Mouse (Mus musculus) liver, embryonic 15.5 days (tissue): ENCODE results near the gene Smg5. TPM values are rescaled to one million over a fixed set of nuclear protein-coding genes. Genes with fewer than 3 reads are reported as not detected.
"Not testable (repeated sequence)": the region's sequence is repeated elsewhere in the genome, so short reads cannot be mapped to it uniquely, and the experiment has no call there.

ENCODE experiments used
- ATAC-seq: fragments of 200-750 bp; cut with Nextera tagmentation; 2 replicates; pipeline ENCODE4 v1.8.0; 2017; ENCODE audit warnings: moderate number of reproducible peaks, mild to moderate bottlenecking, moderate library complexity; ENCODE audit not compliant: insufficient read depth
- H3K27ac ChIP-seq: fragments of 300-500 bp; sonication (generic); replicated peaks from 2 replicates; pipeline ENCODE4 v1.5.1; 2015; ENCODE audit warnings: mild to moderate bottlenecking, inconsistent platforms
- H3K27me3 ChIP-seq: fragments of 300-500 bp; sonication (generic); 2 replicates; pipeline ENCODE4 v1.6.1; 2015; ENCODE audit warnings: mild to moderate bottlenecking, inconsistent platforms
- H3K36me3 ChIP-seq: fragments of 300-500 bp; sonication (generic); replicated peaks from 2 replicates; pipeline ENCODE4 v1.6.1; 2015; ENCODE audit warnings: moderate library complexity, mild to moderate bottlenecking, inconsistent platforms
- H3K4me1 ChIP-seq: fragments of 300-500 bp; sonication (generic); replicated peaks from 2 replicates; pipeline ENCODE4 v1.6.1; 2015; ENCODE audit warnings: inconsistent platforms
- H3K4me2 ChIP-seq: fragments of 300-500 bp; sonication (generic); 2 replicates; pipeline ENCODE4 v1.6.1; 2015; ENCODE audit warnings: moderate library complexity, mild to moderate bottlenecking, inconsistent platforms
- H3K4me3 ChIP-seq: fragments of 300-500 bp; sonication (generic); replicated peaks from 2 replicates; pipeline ENCODE4 v1.5.1; 2015; ENCODE audit warnings: mild to moderate bottlenecking, inconsistent platforms
- H3K9ac ChIP-seq: fragments of 300-500 bp; sonication (generic); 2 replicates; pipeline ENCODE4 v1.6.1; 2015; ENCODE audit warnings: moderate library complexity, mild to moderate bottlenecking, inconsistent platforms
- H3K9me3 ChIP-seq: fragments of 300-500 bp; sonication (generic); replicated peaks from 2 replicates; pipeline ENCODE4 v1.6.1; 2016; ENCODE audit warnings: inconsistent platforms
- WGBS: fragments of 180-500 bp; shearing (Covaris S2); methylation state at CpG from one replicate; pipeline ENCODE4 v1.1.7; 2015; ENCODE audit warnings: mixed read lengths; ENCODE audit not compliant: insufficient replicate concordance; 5-methylcytosine and 5-hydroxymethylcytosine counted together
- polyA plus RNA-seq: library from polyadenylated mRNA; unstranded; fragments of >200 nt; fragmentation: Nextera tagmentation; extraction: Ambion mirVana; gene quantifications from 2 replicates; pipeline ENCODE4 v1.2.1, GENCODE M21; 2015

The Smg5 gene
- 31.8 and 38.3 TPM in 2 replicates for polyA plus RNA-seq

DNA sequence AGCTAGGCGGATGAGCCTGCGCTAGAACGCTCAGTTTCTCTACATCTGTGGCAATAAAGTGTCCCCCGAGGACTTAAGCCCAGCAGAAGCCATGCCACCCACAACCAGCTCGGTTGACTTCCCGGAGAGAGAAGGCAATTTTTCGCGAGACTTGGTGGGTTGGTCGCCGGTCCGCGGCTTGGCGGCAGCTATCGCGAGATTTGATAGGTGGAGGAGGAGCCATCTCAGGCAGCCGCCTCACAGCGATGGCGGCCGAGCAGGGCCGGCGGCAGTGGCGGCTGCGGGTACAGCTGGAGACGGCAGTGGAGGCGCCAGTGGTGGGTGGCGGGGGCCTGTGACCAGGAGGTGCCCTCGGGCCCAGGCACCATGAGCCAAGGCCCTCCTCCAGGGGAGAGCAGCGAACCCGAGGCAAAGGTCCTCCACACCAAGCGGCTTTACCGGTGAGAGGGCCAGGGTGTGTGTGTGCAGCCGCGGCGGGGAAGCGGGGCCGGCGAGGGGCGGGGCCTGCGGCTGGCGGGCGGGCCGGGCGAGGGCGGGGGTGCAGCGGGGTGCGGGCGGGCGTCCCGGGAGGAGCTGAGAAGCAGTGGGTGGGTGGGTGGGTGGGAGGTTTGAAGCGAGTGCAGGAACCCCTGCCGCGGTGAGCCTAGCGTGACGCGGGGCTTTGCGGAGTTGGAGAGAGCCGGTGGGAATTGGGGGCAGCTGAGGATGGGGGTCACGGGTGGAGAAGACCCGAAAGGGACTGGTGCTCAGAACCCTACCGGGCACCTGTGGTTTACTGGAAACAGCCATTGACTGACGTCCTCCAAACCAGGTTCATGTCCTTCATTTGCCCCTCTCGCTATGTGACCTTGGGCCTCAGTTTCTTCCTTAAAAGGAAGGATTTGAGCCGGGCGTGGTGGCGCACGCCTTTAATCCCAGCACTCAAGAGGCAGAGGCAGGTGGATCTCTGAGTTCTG, at the start of gene Smg5, which contains the start of gene Tmem79:
TSS of gene Smg5 (plus strand) at position 203 of the 956 bp plus-strand sequence.
TSS of gene Tmem79 (minus strand) at position 91 of the 956 bp plus-strand sequence.
- no peaks in the 10 kb centered on the region for H3K27me3 ChIP-seq
- H3K36me3 ChIP-seq, result peaks cover 10% of the 10 kb centered on the region
- H3K4me2 ChIP-seq, result peak within 1 kb of the TSS; percentile 84
- peak within 1 kb of the TSS; percentile 88 for H3K9ac ChIP-seq
- peak; percentile 88 for ATAC-seq
- H3K27ac ChIP-seq, result peak within 1 kb of the TSS; percentile 96
- H3K4me3 ChIP-seq, result peak within 1 kb of the TSS; percentile 73
- under 1% methylated on average over 65 of the region's 66 CpGs for WGBS
- H3K9me3 ChIP-seq, result no peaks in the 10 kb centered on the region
- H3K4me1 ChIP-seq, result peaks cover 72% of the 10 kb centered on the region

- Histone ChIP-seq H3K4me2 (no peak within 1 kb of the TSS), H3K27me3 (no peaks in the 10 kb centered on the region), H3K4me1 (no peaks in the 10 kb centered on the region), H3K9me3 (no peaks in the 10 kb centered on the region), H3K27ac (no peak within 1 kb of the TSS), H3K36me3 (no peaks in the 10 kb centered on the region), H3K4me3 (no peak within 1 kb of the TSS), H3K9ac (no peak within 1 kb of the TSS)
- no peak for ATAC-seq
- 81% methylated on average over 4 of the region's 4 CpGs for WGBS
Measured at GRCm38 (mm10) chr3:88287110-88287509, 49.0 kb upstream of the Smg5 start, which contains the start of gene Gm38392. Gm38392 (minus strand) TSS chr3:88287210.

DNA sequence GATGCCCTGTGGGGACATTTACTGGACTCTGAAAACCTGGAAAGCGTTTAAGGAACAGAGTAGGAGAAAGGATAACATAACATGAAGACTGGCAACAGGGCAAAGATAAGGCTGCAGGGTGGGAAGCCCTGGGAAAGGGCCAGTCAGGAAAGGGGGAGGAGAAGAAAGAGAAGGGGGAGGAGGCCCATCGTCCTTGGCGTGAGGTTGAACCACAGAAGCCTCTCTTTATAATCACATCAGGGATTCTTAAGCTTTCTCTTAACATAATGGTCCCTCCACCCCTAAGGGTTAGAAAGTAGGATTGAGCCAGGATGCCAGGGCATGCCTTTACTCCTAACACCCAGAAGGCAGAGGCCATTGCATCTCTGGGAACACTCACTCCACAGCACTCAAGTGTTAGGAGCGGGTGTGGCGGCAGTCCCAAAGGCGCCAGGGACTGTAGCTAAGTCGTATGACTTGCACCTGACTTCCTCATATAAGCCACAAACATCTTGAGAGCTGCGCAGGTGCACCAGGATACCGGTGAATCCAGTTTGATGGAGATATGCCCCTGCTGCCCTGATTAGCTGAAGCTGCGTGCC, 47.8 kb upstream of the Smg5 start:
- not testable (repeated sequence) for H3K4me2 ChIP-seq, ATAC-seq, H3K27me3 ChIP-seq, H3K27ac ChIP-seq, H3K9ac ChIP-seq, H3K4me1 ChIP-seq, H3K9me3 ChIP-seq, H3K36me3 ChIP-seq, H3K4me3 ChIP-seq
- WGBS, result 72% methylated on average over 9 of the region's 10 CpGs

DNA sequence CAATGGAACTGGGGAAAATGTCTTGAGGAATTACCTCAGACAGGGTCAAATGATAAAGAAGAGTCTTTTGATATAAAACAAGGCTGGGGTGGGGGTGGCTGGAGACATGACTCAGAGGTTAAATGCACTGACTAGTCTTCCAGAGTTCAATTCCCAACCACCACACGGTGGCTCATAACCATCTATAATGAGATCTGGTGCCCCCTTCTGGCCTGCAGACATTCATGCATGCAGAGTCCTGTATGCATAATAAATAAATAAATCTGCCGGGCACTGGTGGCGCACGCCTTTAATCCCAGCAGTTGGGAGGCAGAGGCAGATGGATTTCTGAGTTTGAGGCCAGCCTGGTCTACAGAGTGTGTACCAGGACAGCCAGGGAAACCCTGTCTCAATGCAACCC, 44.1 kb upstream of the Smg5 start:
- Histone ChIP-seq H3K4me2 (no peak overlapping the region), H3K9me3 (no peaks in the 10 kb centered on the region), H3K27ac (no peak overlapping the region), H3K4me1 (peaks cover 11% of the 10 kb centered on the region), H3K4me3 (no peak overlapping the region), H3K27me3 (no peaks in the 10 kb centered on the region), H3K36me3 (no peaks in the 10 kb centered on the region), H3K9ac (no peak overlapping the region)
- ATAC-seq, result no peak
- 40% methylated on average over 4 of the region's 4 CpGs for whole genome bisulfite sequencing

- Histone ChIP-seq H3K4me3 (peak overlapping the region; percentile 81; the same call in 1 of the 2 replicates), H3K9ac (peak overlapping the region; percentile 70; the same call in 1 of the 2 replicates), H3K4me2 (peak overlapping the region; percentile 82), H3K4me1 (peaks cover 28% of the 10 kb centered on the region), H3K27ac (0 out of 2 replicates have a peak overlapping the region, but pooled peaks have one; percentile 14), H3K36me3 (peaks cover 12% of the 10 kb centered on the region)
- ATAC-seq, H3K9me3 ChIP-seq, H3K27me3 ChIP-seq: not testable (repeated sequence)
- 44% methylated on average over 1 of the region's 1 CpGs for WGBS
Measured at GRCm38 (mm10) chr3:88295272-88295671, 40.8 kb upstream of the Smg5 start.

DNA sequence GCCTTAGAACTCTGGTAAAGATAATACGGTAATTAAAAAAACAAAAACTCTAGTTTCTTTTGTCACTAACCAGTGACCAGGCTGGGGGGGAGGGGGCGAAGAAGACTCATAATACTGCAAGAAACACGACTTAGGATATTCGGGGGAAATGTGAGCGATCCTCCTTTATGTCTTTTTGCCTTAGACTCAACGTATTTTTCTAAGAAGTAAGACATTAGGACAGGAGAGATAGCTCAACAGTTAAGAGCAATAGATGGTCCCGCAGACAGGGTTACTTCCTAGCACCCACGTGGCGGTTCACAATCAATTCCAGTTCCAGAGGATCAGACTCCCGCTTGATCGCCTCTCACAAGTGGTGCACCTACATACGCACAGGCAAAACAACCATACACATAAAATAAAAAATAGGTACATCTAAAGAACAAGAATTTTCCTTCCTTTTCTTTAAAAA, 39.9 kb upstream of the Smg5 start:
- Histone ChIP-seq H3K4me1 (peaks cover 28% of the 10 kb centered on the region), H3K9me3 (no peaks in the 10 kb centered on the region), H3K4me2 (peak overlapping the region; percentile 82), H3K9ac (peak overlapping the region; percentile 70), H3K36me3 (peaks cover 21% of the 10 kb centered on the region), H3K4me3 (peak overlapping the region; percentile 81), H3K27ac (peak overlapping the region; percentile 96), H3K27me3 (no peaks in the 10 kb centered on the region)
- WGBS, result 0% methylated on average over 12 of the region's 12 CpGs
- ATAC-seq, result no peak

- Histone ChIP-seq H3K27me3 (no peaks in the 10 kb centered on the region), H3K27ac (peak within 1 kb of the TSS; percentile 96), H3K9ac (peak within 1 kb of the TSS; percentile 81), H3K9me3 (no peaks in the 10 kb centered on the region), H3K4me2 (peak within 1 kb of the TSS; percentile 82), H3K4me1 (peaks cover 28% of the 10 kb centered on the region), H3K36me3 (peaks cover 27% of the 10 kb centered on the region), H3K4me3 (peak within 1 kb of the TSS; percentile 81)
- ATAC-seq, result peak; percentile 98
- under 1% methylated on average over 44 of the region's 44 CpGs for WGBS
Measured at GRCm38 (mm10) chr3:88296561-88297318, 39.3 kb upstream of the Smg5 start, which contains the start of the genes Tsacc and Cct3. Tsacc (minus strand) TSS chr3:88296999. Cct3 (plus strand) TSS chr3:88297116.

- Histone ChIP-seq H3K27ac (peak overlapping the region; percentile 96), H3K9ac (peak overlapping the region; percentile 81), H3K36me3 (peaks cover 33% of the 10 kb centered on the region), H3K4me1 (peaks cover 28% of the 10 kb centered on the region), H3K4me2 (peak overlapping the region; percentile 77), H3K4me3 (peak overlapping the region; percentile 81), H3K27me3 (no peaks in the 10 kb centered on the region), H3K9me3 (no peaks in the 10 kb centered on the region)
- 0 out of 2 replicates have a peak, but pooled peaks have one; percentile 17 for ATAC-seq
- WGBS, result 0% methylated on average over 30 of the region's 30 CpGs
Measured at GRCm38 (mm10) chr3:88297321-88297851, 38.7 kb upstream of the Smg5 start.

DNA sequence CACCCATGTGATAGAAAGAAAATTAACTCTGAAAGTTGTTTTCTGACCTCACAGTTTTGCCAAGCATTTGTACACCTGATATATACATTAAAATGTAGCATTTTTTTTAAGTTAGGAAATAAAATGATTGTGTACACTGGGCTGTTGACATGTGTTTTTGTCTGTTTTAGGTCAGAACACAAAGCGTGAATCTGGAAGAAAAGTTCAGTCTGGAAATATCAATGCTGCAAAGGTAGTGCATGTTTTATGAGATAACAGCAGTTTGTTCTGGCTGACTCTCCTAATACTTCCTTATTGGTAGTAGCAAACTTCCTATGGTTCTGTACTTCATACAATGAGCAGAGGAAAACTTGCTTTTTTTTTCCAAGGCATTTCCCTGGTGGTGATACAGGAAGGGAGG, 36.9 kb upstream of the Smg5 start:
- H3K4me3 ChIP-seq, result no peak overlapping the region
- H3K4me1 ChIP-seq, result peaks cover 28% of the 10 kb centered on the region
- ATAC-seq, result no peak
- WGBS, result 17% methylated on average over 1 of the region's 1 CpGs
- no peak overlapping the region for H3K9ac ChIP-seq
- H3K27me3 ChIP-seq, result no peaks in the 10 kb centered on the region
- no peaks in the 10 kb centered on the region for H3K9me3 ChIP-seq
- peaks cover 49% of the 10 kb centered on the region for H3K36me3 ChIP-seq
- H3K27ac ChIP-seq, result no peak overlapping the region
- H3K4me2 ChIP-seq, result peak overlapping the region; percentile 77; the same call in 1 of the 2 replicates

- H3K4me1 ChIP-seq, result peaks cover 19% of the 10 kb centered on the region
- peak within 1 kb of the TSS; percentile 66 for H3K4me3 ChIP-seq
- under 1% methylated on average over 10 of the region's 10 CpGs for WGBS
- peak; percentile 78 for ATAC-seq
- H3K27me3 ChIP-seq, result no peaks in the 10 kb centered on the region
- H3K36me3 ChIP-seq, result peaks cover 40% of the 10 kb centered on the region
- peak within 1 kb of the TSS; percentile 70 for H3K9ac ChIP-seq
- H3K9me3 ChIP-seq, result no peaks in the 10 kb centered on the region
- H3K4me2 ChIP-seq, result peak within 1 kb of the TSS; percentile 81
- H3K27ac ChIP-seq, result peak within 1 kb of the TSS; percentile 52
Measured at GRCm38 (mm10) chr3:88324951-88325405, 11.1 kb upstream of the Smg5 start, which contains the start of gene Glmp. Glmp (plus strand) TSS chr3:88325023.
